Mouse (Mus musculus): ENCODE data around the gene Myof. TPM values are rescaled to one million over a fixed set of nuclear protein-coding genes. Genes with fewer than 3 reads are reported as not detected.

Gene Myof
- polyA plus RNA-seq, 1 experiment from 2014 or later = 2.6 TPM

- H3K9me3 ChIP-seq = no peaks in the 10 kb centered on the region
- no peak overlapping the region for H3K9ac ChIP-seq
- no peak overlapping the region for H3K27ac ChIP-seq
- WGBS = 58% methylated on average over 3 of the region's 3 CpGs
- no peak overlapping the region for H3K4me2 ChIP-seq
- ATAC-seq (ENCODE audit: low FRiP score) = no peak
- H3K4me3 ChIP-seq = no peak overlapping the region
- H3K36me3 ChIP-seq = no peaks in the 10 kb centered on the region
- H3K4me1 ChIP-seq (replicated peaks) = no peaks in the 10 kb centered on the region
- no peaks in the 10 kb centered on the region for H3K27me3 ChIP-seq
Measured at GRCm38 (mm10) chr19:37924266-37924665, 119.1 kb downstream of the Myof start.

- Histone ChIP-seq H3K4me3 (no peak overlapping the region), H3K36me3 (no peaks in the 10 kb centered on the region), H3K9me3 (no peaks in the 10 kb centered on the region), H3K4me1 (replicated peaks) (no peaks in the 10 kb centered on the region), H3K27ac (no peak overlapping the region), H3K27me3 (no peaks in the 10 kb centered on the region), H3K9ac (no peak overlapping the region), H3K4me2 (no peak overlapping the region)
- WGBS = 56% methylated on average over 5 of the region's 5 CpGs
- no peak for ATAC-seq (ENCODE audit: low FRiP score)
Measured at GRCm38 (mm10) chr19:37921098-37921497, 122.3 kb downstream of the Myof start.

GRCm38 (mm10) chr19:37918515-37918932 lies 124.9 kb downstream of the Myof start:
- no peak for ATAC-seq (ENCODE audit: low FRiP score)
- H3K36me3 ChIP-seq = no peaks in the 10 kb centered on the region
- WGBS = 63% methylated on average over 12 of the region's 12 CpGs
- no peaks in the 10 kb centered on the region for H3K27me3 ChIP-seq
- no peaks in the 10 kb centered on the region for H3K4me1 ChIP-seq (replicated peaks)
- H3K27ac ChIP-seq = no peak overlapping the region
- no peak overlapping the region for H3K4me2 ChIP-seq
- H3K4me3 ChIP-seq = no peak overlapping the region
- no peak overlapping the region for H3K9ac ChIP-seq
- no peaks in the 10 kb centered on the region for H3K9me3 ChIP-seq

GRCm38 (mm10) chr19:37914261-37914660 lies 129.1 kb downstream of the Myof start:
- Histone ChIP-seq H3K4me3 (no peak overlapping the region), H3K27ac (no peak overlapping the region), H3K9me3 (no peaks in the 10 kb centered on the region), H3K36me3 (no peaks in the 10 kb centered on the region), H3K4me2 (no peak overlapping the region), H3K27me3 (no peaks in the 10 kb centered on the region), H3K4me1 (replicated peaks) (peaks cover 4% of the 10 kb centered on the region), H3K9ac (no peak overlapping the region)
- 87% methylated on average over 4 of the region's 4 CpGs for WGBS
- no peak for ATAC-seq (ENCODE audit: low FRiP score)

- Histone ChIP-seq H3K9me3 (no peaks in the 10 kb centered on the region), H3K36me3 (no peaks in the 10 kb centered on the region), H3K4me3 (no peak overlapping the region), H3K27me3 (no peaks in the 10 kb centered on the region), H3K4me1 (replicated peaks) (peaks cover 12% of the 10 kb centered on the region), H3K4me2 (no peak overlapping the region), H3K27ac (no peak overlapping the region), H3K9ac (no peak overlapping the region)
- ATAC-seq (ENCODE audit: low FRiP score) = no peak
- 73% methylated on average over 6 of the region's 6 CpGs for WGBS
Measured at GRCm38 (mm10) chr19:37912501-37912900, 130.9 kb downstream of the Myof start.

- H3K4me2 ChIP-seq = no peak overlapping the region
- no peaks in the 10 kb centered on the region for H3K36me3 ChIP-seq
- no peak overlapping the region for H3K4me3 ChIP-seq
- H3K9ac ChIP-seq = no peak overlapping the region
- ATAC-seq (ENCODE audit: low FRiP score) = peak; percentile 67
- no peaks in the 10 kb centered on the region for H3K27me3 ChIP-seq
- H3K9me3 ChIP-seq = no peaks in the 10 kb centered on the region
- 42% methylated on average over 5 of the region's 5 CpGs for WGBS
- peaks cover 19% of the 10 kb centered on the region for H3K4me1 ChIP-seq (replicated peaks)
- no peak overlapping the region for H3K27ac ChIP-seq
Measured at GRCm38 (mm10) chr19:37909830-37910261, 133.5 kb downstream of the Myof start.

- WGBS = 47% methylated on average over 17 of the region's 17 CpGs
- Histone ChIP-seq H3K9ac (no peak overlapping the region), H3K36me3 (no peaks in the 10 kb centered on the region), H3K4me2 (no peak overlapping the region), H3K9me3 (no peaks in the 10 kb centered on the region), H3K4me3 (no peak overlapping the region), H3K27me3 (no peaks in the 10 kb centered on the region), H3K27ac (no peak overlapping the region), H3K4me1 (replicated peaks) (peaks cover 19% of the 10 kb centered on the region)
- no peak for ATAC-seq (ENCODE audit: low FRiP score)
Measured at GRCm38 (mm10) chr19:37907451-37908320, 135.7 kb downstream of the Myof start.

- H3K27ac ChIP-seq = no peak overlapping the region
- H3K4me2 ChIP-seq = no peak overlapping the region
- H3K27me3 ChIP-seq = no peaks in the 10 kb centered on the region
- H3K4me3 ChIP-seq = no peak overlapping the region
- H3K4me1 ChIP-seq (replicated peaks) = peaks cover 19% of the 10 kb centered on the region
- H3K9ac ChIP-seq = no peak overlapping the region
- H3K36me3 ChIP-seq = no peaks in the 10 kb centered on the region
- H3K9me3 ChIP-seq = no peaks in the 10 kb centered on the region
- 66% methylated on average over 3 of the region's 3 CpGs for WGBS
- no peak for ATAC-seq (ENCODE audit: low FRiP score)
Measured at GRCm38 (mm10) chr19:37906916-37907315, 136.5 kb downstream of the Myof start.

- no peak overlapping the region for H3K9ac ChIP-seq
- H3K36me3 ChIP-seq = no peaks in the 10 kb centered on the region
- H3K4me1 ChIP-seq (replicated peaks) = no peaks in the 10 kb centered on the region
- H3K27me3 ChIP-seq = no peaks in the 10 kb centered on the region
- 62% methylated on average over 7 of the region's 7 CpGs for WGBS
- H3K27ac ChIP-seq = no peak overlapping the region
- H3K9me3 ChIP-seq = no peaks in the 10 kb centered on the region
- ATAC-seq (ENCODE audit: low FRiP score) = no peak
- no peak overlapping the region for H3K4me3 ChIP-seq
- no peak overlapping the region for H3K4me2 ChIP-seq
Measured at GRCm38 (mm10) chr19:37896081-37896480, 147.3 kb downstream of the Myof start.

GRCm38 (mm10) chr19:37891006-37891405 lies 152.4 kb downstream of the Myof start:
- no peak for ATAC-seq (ENCODE audit: low FRiP score)
- no peaks in the 10 kb centered on the region for H3K36me3 ChIP-seq
- 84% methylated on average over 2 of the region's 2 CpGs for WGBS
- H3K27me3 ChIP-seq = peaks cover 6% of the 10 kb centered on the region
- no peak overlapping the region for H3K4me2 ChIP-seq
- H3K9me3 ChIP-seq = no peaks in the 10 kb centered on the region
- H3K9ac ChIP-seq = no peak overlapping the region
- H3K4me3 ChIP-seq = no peak overlapping the region
- H3K4me1 ChIP-seq (replicated peaks) = 0 out of 2 replicates have a peak, but pooled peaks cover 2% of the 10 kb centered on the region
- H3K27ac ChIP-seq = no peak overlapping the region

GRCm38 (mm10) chr19:37886355-37887120 lies 156.8 kb downstream of the Myof start:
- no peak overlapping the region for H3K27ac ChIP-seq
- peak overlapping the region; percentile 38 for H3K4me3 ChIP-seq
- H3K4me2 ChIP-seq = peak overlapping the region; percentile 58
- peak overlapping the region; percentile 63 for H3K9ac ChIP-seq
- peak; percentile 83 for ATAC-seq (ENCODE audit: low FRiP score)
- H3K9me3 ChIP-seq = no peaks in the 10 kb centered on the region
- H3K4me1 ChIP-seq (replicated peaks) = 0 out of 2 replicates have a peak, but pooled peaks cover 2% of the 10 kb centered on the region
- 16% methylated on average over 15 of the region's 15 CpGs for WGBS
- H3K36me3 ChIP-seq = no peaks in the 10 kb centered on the region
- H3K27me3 ChIP-seq = peaks cover 44% of the 10 kb centered on the region

- Histone ChIP-seq H3K4me1 (replicated peaks) (peaks cover 19% of the 10 kb centered on the region), H3K4me2 (no peak overlapping the region), H3K27me3 (peaks cover 87% of the 10 kb centered on the region), H3K27ac (no peak overlapping the region), H3K9ac (no peak overlapping the region), H3K4me3 (no peak overlapping the region), H3K9me3 (no peaks in the 10 kb centered on the region), H3K36me3 (no peaks in the 10 kb centered on the region)
- no peak for ATAC-seq (ENCODE audit: low FRiP score)
- WGBS = 6% methylated on average over 9 of the region's 9 CpGs
Measured at GRCm38 (mm10) chr19:37881431-37882081, 161.8 kb downstream of the Myof start.
